Mouse (Mus musculus): Measurements from ENCODE around the gene Ino80b.

Ino80b gene

DNA sequence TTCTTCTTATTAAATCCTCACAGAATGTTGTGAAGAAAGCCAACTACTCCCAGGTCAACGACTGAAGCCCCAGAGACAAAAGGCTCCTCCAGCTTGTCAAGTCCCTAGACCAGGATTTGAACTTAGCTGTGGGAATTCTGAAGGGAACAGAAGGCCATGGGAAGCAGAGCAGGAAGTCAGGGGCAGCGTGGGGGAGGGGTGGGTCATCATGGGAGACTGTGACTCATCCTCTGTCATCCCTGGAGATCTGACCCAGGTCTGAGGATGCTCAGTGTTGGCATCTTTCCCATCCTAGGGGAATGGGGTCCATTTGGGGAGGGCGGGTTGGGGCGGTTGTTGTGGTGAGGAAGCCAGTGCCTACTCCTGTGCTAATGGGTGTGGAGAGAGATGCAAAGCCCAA is 16.4 kb upstream of the Ino80b start:
- no peak for DNase-seq (ENCODE audit: low spot score in 2 of 2)

GRCm38 (mm10) chr6:83140044-83140443 is 14.8 kb upstream of the Ino80b start:
- DNase-seq (ENCODE audit: low spot score in 2 of 2) = no peak

GRCm38 (mm10) chr6:83138056-83138455 is 12.8 kb upstream of the Ino80b start:
- no peak for DNase-seq (ENCODE audit: low spot score in 2 of 2)

DNA sequence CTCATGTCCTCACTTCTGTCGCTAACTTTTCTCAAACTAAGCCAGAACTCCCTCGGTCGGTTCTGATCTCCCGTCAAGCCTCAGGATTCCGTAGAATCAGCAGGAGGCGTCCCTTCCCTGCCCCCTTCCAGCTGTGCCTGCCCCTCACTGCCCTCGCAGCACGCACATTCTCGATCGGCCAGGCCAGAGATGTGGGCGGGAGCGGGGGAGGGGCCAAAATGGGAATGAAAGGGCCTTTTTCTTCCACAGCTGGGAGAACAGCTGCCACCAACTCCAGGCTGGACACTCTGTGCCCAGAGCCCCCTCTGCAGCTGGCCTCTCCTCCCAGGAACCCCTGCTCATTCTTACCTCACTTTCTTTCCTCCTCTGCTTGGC is 12.3 kb upstream of the Ino80b start:
- DNase-seq (ENCODE audit: low spot score in 2 of 2) = no peak

DNA sequence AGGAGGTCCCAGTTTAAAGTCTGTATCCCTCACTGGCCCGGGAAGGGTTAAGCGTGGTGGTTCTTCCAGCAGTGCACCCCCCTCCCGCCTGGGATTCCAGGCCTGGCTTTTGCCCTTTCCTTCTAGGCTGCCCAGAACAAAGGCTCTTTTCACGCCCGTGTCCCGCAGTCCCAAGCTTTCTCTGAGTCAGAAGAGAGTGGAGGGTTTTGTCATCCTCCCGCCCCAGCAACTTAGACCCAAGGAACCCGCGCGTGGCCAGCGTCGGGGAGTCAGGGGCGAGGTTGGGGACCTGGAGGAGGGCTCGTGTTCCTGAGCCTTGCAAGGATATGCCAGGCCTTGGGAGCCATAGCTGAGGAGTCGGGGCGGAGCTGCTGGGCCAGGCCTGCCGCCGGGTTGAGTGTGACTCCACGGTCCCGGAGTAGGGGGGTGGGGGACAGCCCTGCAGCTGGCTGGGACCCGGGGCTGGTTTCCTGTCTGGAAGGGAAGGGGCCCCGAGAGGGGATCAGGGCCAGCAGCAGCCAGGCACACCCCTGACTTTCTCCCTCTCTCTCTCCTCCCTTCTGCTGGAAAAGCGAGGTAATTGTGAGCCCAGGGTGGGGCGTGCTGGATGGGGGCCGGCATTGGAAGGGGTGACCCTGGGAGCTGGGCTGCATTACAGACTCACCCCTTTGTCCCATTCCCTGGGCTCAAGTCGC is 11.8 kb upstream of the Ino80b start:
- DNase-seq (ENCODE audit: low spot score in 2 of 2) = peak in 1 of 2 experiments; percentile 56

DNA sequence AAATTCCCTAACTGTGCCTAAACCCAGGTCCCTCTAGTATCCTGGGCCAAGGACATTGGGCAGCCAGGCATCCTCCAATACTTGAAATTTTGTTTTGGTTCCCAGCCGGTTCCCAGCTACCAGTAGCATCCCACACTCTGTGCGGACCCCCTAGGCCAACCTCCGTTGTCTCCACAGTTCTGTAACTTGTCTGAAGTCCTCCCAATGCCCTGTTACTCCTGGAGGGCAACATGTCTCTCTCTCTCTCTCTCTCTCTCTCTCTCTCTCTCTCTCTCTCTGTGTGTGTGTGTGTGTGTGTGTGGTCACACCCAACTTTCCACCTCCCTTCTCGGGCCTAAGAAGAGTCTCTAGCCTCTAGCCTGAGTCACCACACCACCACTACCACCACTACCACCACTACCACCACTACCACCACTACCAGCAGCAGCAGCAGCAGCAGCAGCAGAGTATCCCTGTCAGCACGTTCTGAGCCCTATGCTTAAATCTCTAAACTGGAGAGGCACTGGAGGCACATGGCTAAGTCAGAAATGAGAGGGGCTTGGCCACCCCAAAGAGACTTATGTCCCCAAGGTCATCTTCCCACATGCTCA is 11.2 kb upstream of the Ino80b start:
- DNase-seq (ENCODE audit: low spot score in 2 of 2) = no peak

GRCm38 (mm10) chr6:83135571-83136161 is 10.4 kb upstream of the Ino80b start:
- DNase-seq (ENCODE audit: low spot score in 2 of 2) = no peak

GRCm38 (mm10) chr6:83134951-83135513 is 9.8 kb upstream of the Ino80b start, which contains the start of gene Rtkn:
Gene Rtkn, plus strand, starts transcription at chr6:83135463.
- DNase-seq (ENCODE audit: low spot score in 2 of 2) = no peak

DNA sequence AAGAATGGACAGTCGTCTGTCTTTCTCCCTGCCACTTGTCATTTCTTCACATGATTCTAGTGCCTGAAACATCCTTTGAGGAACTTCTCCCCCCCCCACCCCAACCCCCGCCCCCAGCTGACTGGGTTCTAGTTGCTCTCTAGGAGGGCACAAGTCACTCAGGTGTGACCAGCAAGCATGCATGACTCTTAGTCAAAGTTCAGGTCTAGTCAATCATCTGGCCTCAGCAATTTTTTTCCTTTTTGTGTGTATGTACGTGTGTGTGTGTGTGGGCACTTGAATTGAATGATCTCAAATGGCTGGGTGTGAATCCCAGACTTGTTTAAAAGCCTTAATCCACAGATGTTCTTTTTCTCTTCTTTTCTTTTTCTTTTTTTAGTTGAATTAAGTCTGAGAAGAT is 9.0 kb upstream of the Ino80b start:
- DNase-seq (ENCODE audit: low spot score in 2 of 2) = no peak

- DNase-seq (ENCODE audit: low spot score in 2 of 2) = no peak
These were observed 7.1 kb upstream of the Ino80b start for GRCm38 (mm10) chr6:83132176-83132919.

GRCm38 (mm10) chr6:83131469-83132034 is 6.3 kb upstream of the Ino80b start:
- no peak for DNase-seq (ENCODE audit: low spot score in 2 of 2)

- DNase-seq (ENCODE audit: low spot score in 2 of 2) = no peak
These were observed 2.2 kb upstream of the Ino80b start for GRCm38 (mm10) chr6:83127419-83127818.

- DNase-seq (ENCODE audit: low spot score in 2 of 2) = peak; percentile 64 to 87
These were observed 349 bp downstream of the Ino80b start for GRCm38 (mm10) chr6:83124851-83125312.

GRCm38 (mm10) chr6:83122961-83123360 is 2.3 kb downstream of the Ino80b start:
- DNase-seq (ENCODE audit: low spot score in 2 of 2) = no peak

DNA sequence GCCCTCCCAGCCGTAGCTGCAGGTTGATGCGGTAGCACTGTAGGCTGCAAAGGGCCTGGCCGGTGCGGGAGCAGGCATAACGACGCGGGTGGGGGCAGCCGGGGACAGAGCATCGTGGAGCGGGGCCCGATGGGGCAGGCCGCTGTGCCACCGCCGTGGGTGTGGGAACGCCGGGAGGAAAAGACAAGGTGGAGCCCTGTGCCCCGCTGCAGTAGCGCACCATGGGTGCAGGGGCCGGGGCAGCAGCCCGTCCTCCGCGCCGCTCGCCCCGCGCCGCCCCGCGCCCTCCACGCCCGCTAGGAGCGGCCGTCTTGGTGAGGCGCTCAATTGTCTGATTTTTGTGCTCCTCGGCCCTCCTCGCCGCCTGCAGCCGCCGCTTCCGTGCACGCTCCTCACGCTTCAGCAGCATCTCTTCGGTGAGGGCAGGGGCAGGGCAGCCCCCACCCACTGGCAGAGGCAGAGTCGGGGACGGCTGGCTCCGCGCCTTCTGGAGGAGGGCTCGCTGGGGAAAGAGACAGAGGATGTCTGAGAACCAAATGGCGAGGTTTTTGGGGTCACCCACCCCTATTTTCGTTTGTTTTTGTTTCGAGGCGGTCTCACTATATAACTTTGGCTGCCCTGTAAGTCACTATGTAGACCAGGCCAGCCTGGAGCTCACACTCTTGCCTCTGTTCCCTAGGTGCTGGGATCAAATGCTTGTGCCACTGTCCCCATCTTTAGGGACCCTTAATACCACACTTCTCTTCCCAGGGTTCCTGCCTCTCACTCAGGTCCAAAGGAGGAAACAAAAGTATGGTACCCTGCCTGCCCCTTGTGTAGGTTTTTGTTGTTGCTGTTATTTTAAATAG is 3.1 kb downstream of the Ino80b start:
- DNase-seq (ENCODE audit: low spot score in 2 of 2) = peak; percentile 36 to 50

GRCm38 (mm10) chr6:83120930-83121862 is 4.0 kb downstream of the Ino80b start, which contains the start of gene Wbp1:
Gene Wbp1, minus strand, starts transcription at chr6:83121559.
- DNase-seq (ENCODE audit: low spot score in 2 of 2) = peak; percentile 72 to 89

DNA sequence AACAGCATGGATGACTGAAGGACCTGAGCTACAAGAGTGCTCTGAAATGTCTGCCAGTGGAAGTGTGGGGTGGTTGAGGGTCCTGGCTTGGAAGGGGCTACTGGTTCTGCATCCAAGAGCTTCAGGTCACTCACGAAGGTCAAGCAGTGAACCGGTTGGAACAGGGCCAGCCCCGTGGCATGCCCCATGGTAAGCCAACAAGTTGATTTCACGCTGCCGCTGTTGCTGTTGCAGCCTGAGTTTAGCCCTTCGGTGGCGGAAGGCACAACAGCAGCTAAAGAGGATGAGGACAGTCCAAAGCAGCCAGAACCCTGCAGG is 5.5 kb downstream of the Ino80b start:
- no peak for DNase-seq (ENCODE audit: low spot score in 2 of 2)

DNA sequence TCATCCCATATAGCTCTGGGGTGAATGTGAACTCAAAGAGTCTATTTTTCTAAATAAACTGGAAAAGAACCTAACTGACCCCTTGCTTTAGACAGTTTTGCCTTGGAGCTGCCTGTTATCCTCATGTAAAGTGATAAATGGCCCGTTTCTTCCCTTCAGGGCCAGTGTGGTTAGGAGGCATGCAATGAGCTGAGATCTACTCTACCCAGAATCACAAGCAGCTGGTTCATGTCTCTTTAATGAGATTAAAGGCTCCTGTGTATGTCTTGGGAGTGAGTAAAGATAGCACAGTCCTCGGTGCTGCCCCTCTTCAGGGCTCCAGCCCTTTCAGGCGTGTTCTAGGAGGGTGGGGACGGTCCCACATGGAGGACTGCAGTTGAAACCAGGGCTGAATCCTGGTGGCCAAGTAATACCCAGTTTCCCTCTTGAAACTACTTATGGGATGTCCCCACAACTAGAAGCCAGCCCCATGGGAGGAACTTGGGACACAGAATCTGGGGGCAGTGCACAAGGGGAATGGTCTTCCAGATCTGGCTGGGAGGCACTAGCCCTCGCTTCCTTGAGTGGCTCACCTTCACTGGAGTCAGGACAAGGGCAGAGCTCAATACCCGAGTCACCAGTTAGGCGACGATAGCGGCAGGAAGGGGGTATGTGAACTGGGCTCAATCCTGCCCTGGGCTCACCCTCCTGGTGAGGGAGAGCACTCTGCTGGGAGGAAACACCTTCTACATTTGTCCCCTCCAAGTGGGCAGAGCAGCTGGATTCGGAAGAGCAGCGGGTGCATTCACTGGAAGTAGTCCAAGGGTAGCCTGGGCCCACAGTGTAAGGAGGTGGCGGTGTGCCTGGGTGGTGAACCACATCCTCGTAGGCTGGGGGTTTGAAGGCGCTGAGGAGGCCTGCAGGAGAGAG is 6.2 kb downstream of the Ino80b start:
- no peak for DNase-seq (ENCODE audit: low spot score in 2 of 2)

DNA sequence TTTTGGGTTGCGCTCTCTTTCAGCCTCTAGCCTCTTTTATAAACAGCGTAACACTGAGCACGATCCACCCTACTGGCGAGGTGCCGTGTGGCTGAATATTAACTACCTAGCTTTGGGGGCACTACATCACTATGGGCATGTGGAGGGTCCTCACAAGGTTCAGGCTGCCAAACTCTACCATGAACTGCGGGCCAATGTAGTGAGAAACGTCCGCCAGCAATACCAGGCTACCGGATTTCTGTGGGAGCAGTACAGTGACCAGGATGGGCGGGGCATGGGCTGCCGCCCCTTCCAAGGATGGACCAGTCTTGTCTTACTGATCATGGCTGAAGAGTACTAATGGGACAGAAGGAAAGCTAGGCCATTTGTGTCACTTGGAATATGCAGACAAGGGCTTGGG is 6.9 kb downstream of the Ino80b start:
- no peak for DNase-seq (ENCODE audit: low spot score in 2 of 2)

Data from cerebellum, postnatal 4 days (tissue).